Mouse (Mus musculus) heart, embryonic 13.5 days (tissue): ENCODE measurements around the gene Vegfa. TPM values are rescaled to one million over a fixed set of nuclear protein-coding genes. Genes with fewer than 3 reads are reported as not detected.
A peak's percentile ranks its signal among the peaks of the same experiment; 100 is the strongest.

Experiments used
- ATAC-seq: fragments of 200-750 bp; cut with Nextera tagmentation; 2 replicates; pipeline ENCODE4 v1.8.0; 2017; ENCODE audit warnings: moderate TSS enrichment; ENCODE audit not compliant: insufficient number of reproducible peaks, low FRiP score, low TSS enrichment; ENCODE audit errors: extremely low read depth
- H3K27ac ChIP-seq: fragments of 300-500 bp; sonication (generic); replicated peaks from 2 replicates; pipeline ENCODE4 v1.5.1; 2015; ENCODE audit warnings: moderate library complexity, mild to moderate bottlenecking, inconsistent platforms
- H3K27me3 ChIP-seq: fragments of 300-500 bp; sonication (generic); replicated peaks from 2 replicates; pipeline ENCODE4 v1.6.1; 2015; ENCODE audit warnings: mild to moderate bottlenecking, inconsistent platforms
- H3K36me3 ChIP-seq: fragments of 300-500 bp; sonication (generic); 2 replicates; pipeline ENCODE4 v1.6.1; 2015; ENCODE audit warnings: mild to moderate bottlenecking, inconsistent platforms
- H3K4me1 ChIP-seq: fragments of 300-500 bp; sonication (generic); 2 replicates; pipeline ENCODE4 v1.6.1; 2015; ENCODE audit warnings: inconsistent platforms
- H3K4me2 ChIP-seq: fragments of 300-500 bp; sonication (generic); 2 replicates; pipeline ENCODE4 v1.6.1; 2015; ENCODE audit warnings: inconsistent platforms, mild to moderate bottlenecking, moderate library complexity
- H3K4me3 ChIP-seq: fragments of 300-500 bp; sonication (generic); 2 replicates; pipeline ENCODE4 v1.5.1; 2015; ENCODE audit warnings: moderate library complexity, mild to moderate bottlenecking, inconsistent platforms
- H3K9ac ChIP-seq: fragments of 300-500 bp; sonication (generic); 2 replicates; pipeline ENCODE4 v1.6.1; 2015; ENCODE audit warnings: inconsistent platforms, mild to moderate bottlenecking, moderate library complexity
- H3K9me3 ChIP-seq: fragments of 300-500 bp; sonication (generic); 2 replicates; pipeline ENCODE4 v1.6.1; 2016; ENCODE audit warnings: inconsistent platforms
- WGBS: fragments of 180-500 bp; shearing (Covaris S2); methylation state at CpG from one replicate; pipeline ENCODE4 v1.1.7; 2015; ENCODE audit warnings: mixed read lengths; 5-methylcytosine and 5-hydroxymethylcytosine counted together
- polyA plus RNA-seq: library from polyadenylated mRNA; unstranded; fragments of >200 nt; fragmentation: Nextera tagmentation; extraction: Ambion mirVana; gene quantifications from 2 replicates; pipeline ENCODE4 v1.2.1, GENCODE M21; 2015

Vegfa gene
- polyA plus RNA-seq, 1 experiment from 2014 or later: 5.4 TPM

DNA sequence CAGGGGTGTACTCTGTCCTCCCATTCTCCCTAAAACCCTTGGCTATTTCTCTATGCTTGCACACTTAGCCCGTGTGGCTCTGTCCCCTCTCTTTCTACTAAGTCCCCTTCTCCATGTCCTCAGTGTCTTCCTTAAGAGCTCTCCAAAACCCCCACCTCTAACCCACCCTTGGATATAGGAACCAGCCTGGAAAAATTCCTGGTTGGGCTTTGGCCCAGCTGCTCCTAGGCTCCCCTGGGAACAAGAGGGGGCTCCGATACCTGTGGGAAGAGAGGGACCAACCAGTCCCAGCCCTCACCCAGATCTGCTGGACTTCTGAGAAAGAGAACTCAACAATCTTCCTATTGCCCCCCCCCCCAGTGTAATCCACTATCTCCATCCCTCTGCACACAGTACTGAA is 1.4 kb upstream of the Vegfa start:
- Histone ChIP-seq H3K4me1 (peaks cover 57% of the 10 kb centered on the region), H3K9me3 (no peaks in the 10 kb centered on the region), H3K27me3 (no peaks in the 10 kb centered on the region; the same call in 1 of the 2 replicates), H3K4me3 (no peak overlapping the region), H3K36me3 (no peaks in the 10 kb centered on the region), H3K4me2 (peak overlapping the region; percentile 92), H3K27ac (peak overlapping the region; percentile 1; the same call in 1 of the 2 replicates), H3K9ac (peak overlapping the region; percentile 65)
- 17% methylated on average over 2 of the region's 2 CpGs for WGBS
- ATAC-seq: no peak

- Histone ChIP-seq H3K9me3 (no peaks in the 10 kb centered on the region), H3K4me1 (peaks cover 60% of the 10 kb centered on the region), H3K4me2 (peak overlapping the region; percentile 92), H3K27ac (peak overlapping the region; percentile 1; the same call in 1 of the 2 replicates), H3K9ac (peak overlapping the region; percentile 65), H3K27me3 (no peaks in the 10 kb centered on the region; the same call in 1 of the 2 replicates), H3K4me3 (peak overlapping the region; percentile 92; the same call in 1 of the 2 replicates), H3K36me3 (0 out of 2 replicates have a peak, but pooled peaks cover under 1% of the 10 kb centered on the region)
- 40% methylated on average over 6 of the region's 6 CpGs for WGBS
- no peak for ATAC-seq
Measured at GRCm38 (mm10) chr17:46033122-46033521, 953 bp upstream of the Vegfa start.

DNA sequence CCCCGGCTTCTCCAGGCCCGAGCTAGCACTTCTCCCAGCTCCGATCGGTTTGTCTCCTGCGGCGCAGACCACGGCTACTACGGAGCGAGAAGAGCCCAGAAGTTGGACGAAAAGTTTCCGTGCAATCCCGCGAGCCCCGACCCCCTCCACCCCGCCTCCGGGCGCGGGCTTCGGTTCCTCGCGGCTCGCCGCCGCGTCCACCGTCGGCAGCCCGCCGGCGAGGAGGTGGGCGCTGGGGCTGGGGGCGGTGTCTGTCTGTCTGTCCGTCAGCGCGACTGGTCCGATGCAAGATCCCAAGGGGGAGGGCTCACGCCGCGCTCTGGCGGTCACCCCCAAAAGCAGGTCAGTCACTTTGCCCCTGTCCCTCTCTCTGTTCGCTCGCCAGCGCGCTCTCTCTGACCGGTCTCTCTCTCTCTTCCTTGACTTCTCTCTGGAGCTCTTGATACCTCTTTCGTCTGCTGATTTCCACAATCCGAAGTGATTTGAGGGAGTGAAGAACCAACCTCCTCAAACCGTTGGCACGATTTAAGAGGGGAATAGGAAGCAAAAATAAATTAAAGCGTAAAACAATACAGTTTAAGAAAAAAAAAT is 453 bp downstream of the Vegfa start:
- peak overlapping the region; percentile 92 for H3K4me3 ChIP-seq
- peaks cover 66% of the 10 kb centered on the region for H3K4me1 ChIP-seq
- peak overlapping the region; percentile 99 for H3K27ac ChIP-seq
- H3K9me3 ChIP-seq: no peaks in the 10 kb centered on the region
- no peaks in the 10 kb centered on the region; the same call in 1 of the 2 replicates for H3K27me3 ChIP-seq
- no peak for ATAC-seq
- peak overlapping the region; percentile 92 for H3K4me2 ChIP-seq
- H3K36me3 ChIP-seq: peaks cover 5% of the 10 kb centered on the region; the same call in 1 of the 2 replicates
- under 1% methylated on average over 50 of the region's 50 CpGs for WGBS
- H3K9ac ChIP-seq: peak overlapping the region; percentile 99

DNA sequence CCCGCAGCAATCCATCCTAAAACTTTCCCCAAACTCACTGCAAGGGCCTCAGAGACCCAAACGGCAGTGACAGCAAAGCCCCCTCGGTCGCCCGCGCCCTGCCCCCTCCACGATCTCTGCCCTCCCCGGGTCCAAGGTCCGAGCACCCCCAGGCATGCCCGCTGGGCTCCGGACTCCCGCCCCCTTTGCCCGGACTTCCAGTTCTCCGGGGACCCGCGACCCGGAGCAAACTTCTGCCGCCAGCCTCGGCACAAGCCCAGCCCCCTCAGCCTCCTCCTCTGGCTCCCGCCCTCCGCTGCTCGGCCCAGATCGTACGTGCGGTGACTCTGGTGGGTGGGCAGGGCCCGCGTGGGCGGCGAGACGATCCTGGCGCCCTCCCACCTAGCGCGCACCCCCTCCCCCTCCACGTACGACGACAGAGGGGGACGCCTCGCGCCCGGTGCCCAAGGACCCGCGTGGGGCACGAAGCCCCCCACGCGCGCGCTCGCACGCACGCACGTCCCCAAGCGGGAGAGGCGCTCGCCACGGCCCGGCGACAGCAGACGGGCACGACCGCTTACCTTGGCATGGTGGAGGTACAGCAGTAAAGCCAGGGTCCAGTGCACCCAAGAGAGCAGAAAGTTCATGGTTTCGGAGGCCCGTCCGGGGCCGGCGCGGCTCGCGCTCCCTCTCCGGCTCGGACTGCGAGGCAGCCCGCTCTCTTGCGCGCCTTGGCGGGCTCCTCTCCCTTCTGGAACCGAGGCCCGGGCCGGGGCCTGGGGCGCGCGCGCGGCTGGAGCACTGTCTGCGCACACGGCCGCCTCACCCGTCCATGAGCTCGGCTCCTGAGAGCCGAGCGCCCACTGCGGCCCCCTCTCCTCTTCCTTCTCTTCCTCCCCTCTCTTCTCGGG is 1.2 kb downstream of the Vegfa start:
- Histone ChIP-seq H3K9me3 (no peaks in the 10 kb centered on the region), H3K9ac (peak overlapping the region; percentile 99), H3K36me3 (peaks cover 5% of the 10 kb centered on the region; the same call in 1 of the 2 replicates), H3K4me2 (peak overlapping the region; percentile 92), H3K27me3 (no peaks in the 10 kb centered on the region; the same call in 1 of the 2 replicates), H3K4me1 (peaks cover 66% of the 10 kb centered on the region), H3K4me3 (peak overlapping the region; percentile 92), H3K27ac (peak overlapping the region; percentile 99)
- ATAC-seq: peak; percentile 45
- WGBS: under 1% methylated on average over 82 of the region's 92 CpGs

DNA sequence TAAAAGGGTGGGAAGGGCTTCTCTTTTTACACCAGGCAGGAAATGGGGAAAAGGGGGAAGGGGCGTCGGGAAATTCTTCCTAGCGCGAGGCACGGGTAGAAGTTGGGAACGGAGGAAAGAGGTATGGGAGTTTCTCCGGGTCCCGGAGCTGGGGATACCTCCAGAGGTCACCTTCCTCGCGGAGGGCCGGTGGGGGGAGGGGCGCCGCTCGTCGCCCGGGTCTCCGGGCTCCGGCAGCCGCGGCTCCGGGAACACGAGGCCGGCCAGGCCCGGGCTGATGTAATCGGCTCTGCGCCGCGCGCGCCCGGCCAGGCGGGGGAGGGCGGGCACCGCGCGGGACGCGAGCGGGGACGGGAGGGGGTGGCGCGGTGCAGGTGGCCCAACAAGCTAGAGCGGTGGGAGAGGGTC is 1.8 kb downstream of the Vegfa start:
- no peak for ATAC-seq
- peak overlapping the region; percentile 92 for H3K4me3 ChIP-seq
- under 1% methylated on average over 39 of the region's 43 CpGs for WGBS

GRCm38 (mm10) chr17:46029554-46030207 is 2.5 kb downstream of the Vegfa start:
- WGBS: 16% methylated on average over 7 of the region's 7 CpGs
- peak overlapping the region; percentile 92 for H3K4me3 ChIP-seq
- H3K4me1 ChIP-seq: peaks cover 67% of the 10 kb centered on the region
- H3K4me2 ChIP-seq: peak overlapping the region; percentile 92
- peak overlapping the region; percentile 99 for H3K27ac ChIP-seq
- H3K9ac ChIP-seq: peak overlapping the region; percentile 99
- H3K27me3 ChIP-seq: no peaks in the 10 kb centered on the region; the same call in 1 of the 2 replicates
- no peaks in the 10 kb centered on the region for H3K9me3 ChIP-seq
- H3K36me3 ChIP-seq: peaks cover 14% of the 10 kb centered on the region
- no peak for ATAC-seq

More for the DNA sequence above, 1.8 kb downstream of the Vegfa start:
- Histone ChIP-seq H3K4me2 (peak overlapping the region; percentile 92), H3K4me1 (peaks cover 70% of the 10 kb centered on the region), H3K27me3 (no peaks in the 10 kb centered on the region; the same call in 1 of the 2 replicates), H3K36me3 (peaks cover 8% of the 10 kb centered on the region), H3K9me3 (no peaks in the 10 kb centered on the region), H3K9ac (peak overlapping the region; percentile 99), H3K27ac (peak overlapping the region; percentile 99)

GRCm38 (mm10) chr17:46029052-46029553 is 3.1 kb downstream of the Vegfa start:
- Histone ChIP-seq H3K4me1 (peaks cover 61% of the 10 kb centered on the region), H3K9ac (peak overlapping the region; percentile 99), H3K27ac (peak overlapping the region; percentile 99), H3K9me3 (no peaks in the 10 kb centered on the region), H3K36me3 (peaks cover 20% of the 10 kb centered on the region), H3K4me3 (peak overlapping the region; percentile 92), H3K27me3 (no peaks in the 10 kb centered on the region), H3K4me2 (peak overlapping the region; percentile 92)
- no peak for ATAC-seq
- 45% methylated on average over 2 of the region's 2 CpGs for WGBS

DNA sequence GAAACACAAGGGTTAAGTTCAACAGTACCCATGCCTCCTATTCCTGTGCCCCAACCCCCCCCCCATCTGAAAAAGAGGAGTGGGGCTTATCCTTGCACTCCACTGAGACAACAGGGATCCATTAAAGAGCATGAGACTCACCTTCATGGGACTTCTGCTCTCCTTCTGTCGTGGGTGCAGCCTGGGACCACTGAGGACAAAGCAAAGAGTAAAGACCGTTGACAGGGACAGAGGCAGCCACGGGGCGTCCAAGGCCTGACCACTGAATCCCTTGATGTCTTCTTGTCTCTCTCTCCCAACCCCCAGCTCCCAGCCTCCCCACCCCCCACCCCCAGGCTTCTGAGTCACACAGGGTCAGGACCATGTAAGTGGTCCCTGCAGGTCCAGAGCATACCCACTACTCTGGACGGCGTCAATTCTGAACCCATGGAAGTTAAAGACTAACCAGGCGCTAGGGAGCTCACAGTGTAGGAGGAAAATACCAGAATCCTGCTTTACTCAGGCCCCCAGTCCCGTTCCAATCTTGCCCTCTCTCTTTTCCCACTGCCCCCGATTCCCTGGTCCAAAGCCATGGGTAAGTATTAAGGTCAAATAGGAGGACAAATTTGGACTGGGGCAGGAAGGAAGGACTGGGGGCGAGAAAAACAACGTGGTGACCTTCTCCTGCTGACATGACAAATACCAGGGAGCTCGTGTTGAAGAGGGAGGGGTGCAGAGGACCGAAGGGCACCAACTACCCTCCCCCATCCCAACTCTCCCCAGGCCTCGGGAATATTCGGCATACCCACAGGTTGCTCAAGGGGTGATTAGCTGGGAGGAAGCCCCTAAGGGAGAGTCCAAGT is 3.7 kb downstream of the Vegfa start:
- no peak for ATAC-seq

DNA sequence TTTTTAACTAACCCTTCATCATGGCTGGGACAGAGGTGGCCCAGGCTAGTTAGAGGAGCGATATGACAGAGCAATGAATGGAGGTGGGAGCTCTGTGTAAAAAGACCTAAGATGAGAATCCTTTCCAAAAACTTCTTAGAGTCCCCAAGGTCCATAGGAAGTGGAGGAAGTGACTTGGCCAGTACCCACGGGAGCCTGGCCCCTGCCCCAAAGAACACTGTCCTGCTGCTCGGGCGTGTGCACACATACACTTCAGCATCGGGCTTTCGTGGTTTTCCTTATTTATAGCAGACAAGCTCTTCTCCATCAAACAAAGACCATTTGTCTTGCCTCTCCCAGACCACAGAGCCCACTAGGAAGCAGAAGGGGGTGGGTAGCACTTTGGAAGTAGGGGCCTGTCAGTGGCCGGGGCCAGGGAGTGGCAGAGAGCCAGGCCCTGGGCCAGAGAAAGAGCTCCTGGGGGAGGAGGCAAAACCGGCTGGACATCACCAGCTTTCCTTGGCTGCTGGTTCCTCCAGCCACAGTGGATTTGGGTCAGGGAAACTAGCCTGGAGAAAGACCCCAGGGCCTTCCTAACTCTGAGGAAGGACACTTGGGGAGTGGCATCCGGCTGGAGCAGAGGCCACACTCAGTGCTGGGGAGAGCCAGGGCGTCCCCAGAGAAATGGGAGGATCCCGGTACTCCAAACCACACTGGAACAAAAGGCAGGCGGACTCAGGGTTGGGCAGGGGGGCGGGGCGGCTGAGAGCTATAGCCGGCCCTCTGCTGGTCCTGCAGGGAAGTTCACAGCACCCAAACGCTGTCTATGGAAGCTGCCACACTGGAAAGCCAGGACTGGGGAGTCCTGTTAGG is 4.9 kb downstream of the Vegfa start:
- Histone ChIP-seq H3K9ac (peak overlapping the region; percentile 99), H3K4me1 (peaks cover 48% of the 10 kb centered on the region), H3K4me2 (peak overlapping the region; percentile 92), H3K27me3 (no peaks in the 10 kb centered on the region), H3K36me3 (peaks cover 38% of the 10 kb centered on the region), H3K4me3 (peak overlapping the region; percentile 92), H3K9me3 (no peaks in the 10 kb centered on the region), H3K27ac (peak overlapping the region; percentile 99)
- WGBS: 12% methylated on average over 16 of the region's 16 CpGs
- ATAC-seq: peak; percentile 32; the same call in 1 of the 2 replicates

More for the DNA sequence above, 3.7 kb downstream of the Vegfa start:
- H3K27ac ChIP-seq: peak overlapping the region; percentile 99
- H3K9ac ChIP-seq: peak overlapping the region; percentile 99
- H3K4me3 ChIP-seq: peak overlapping the region; percentile 92
- peaks cover 54% of the 10 kb centered on the region for H3K4me1 ChIP-seq
- H3K36me3 ChIP-seq: peaks cover 27% of the 10 kb centered on the region
- no peaks in the 10 kb centered on the region for H3K9me3 ChIP-seq
- H3K27me3 ChIP-seq: no peaks in the 10 kb centered on the region
- H3K4me2 ChIP-seq: peak overlapping the region; percentile 92
- 14% methylated on average over 15 of the region's 15 CpGs for WGBS
